Mouse (Mus musculus): ENCODE results near the gene Flrt1.

GRCm38 (mm10) chr19:7113574-7113973 is 8.0 kb upstream of the Flrt1 start:
- TF ChIP-seq POLR2A (IDR thresholded peaks at IDR 0.05; ENCODE audit: insufficient read depth, low read depth, low read length) (no peak), CTCF (IDR thresholded peaks at IDR 0.05; ENCODE audit: insufficient read depth, low read depth, low read length) (no peak)

Data from olfactory bulb, adult 2 months (tissue).